23 mouse cellular contexts compared by ENCODE assay signal in genomic region chr7:28881199-28881598, GRCm38 (mm10). TPM values are rescaled to one million over a fixed set of nuclear protein-coding genes. Genes with fewer than 3 reads are reported as not detected.
DNase-seq lines count a peak whose midpoint lies in the region; ATAC-seq lines count a peak whose summit lies in the region.
"Had no signal": no experiment of that assay in that cellular context is flagged by ENCODE, and none has a peak within 500 bp of the region (broad histone marks: within the 10 kb centered on the region; RNA-seq: fewer than 3 reads in every experiment).

Gene Capn12 (plus strand): TSS chr7:28881422.

- WGBS in forebrain, embryonic 10.5 days: 42% methylated on average over 13 of the region's 13 CpGs
- WGBS in forebrain, embryonic 12.5 days: 39% methylated on average over 13 of the region's 13 CpGs
- WGBS in kidney, embryonic 16.5 days: 25% methylated on average over 13 of the region's 13 CpGs

- H3K27me3 ChIP-seq in forebrain, embryonic 10.5 days (ENCODE audit: poor library complexity, severe bottlenecking): peaks cover 4% of the 10 kb centered on the region
- H3K27me3 ChIP-seq in forebrain, embryonic 12.5 days: peaks cover 2% of the 10 kb centered on the region; the same call in 1 of the 2 replicates
- no peaks in the 10 kb centered on the region for H3K27me3 ChIP-seq in kidney, embryonic 16.5 days (ENCODE audit: insufficient read depth, low read length)
- H3K27me3 ChIP-seq: embryonic facial prominence, embryonic 12.5 days had no signal

- DNase-seq in forebrain, embryonic 10.5 days (ENCODE audit: extremely low spot score, low spot score): no peak
- DNase-seq in kidney, adult 18-20 months: no peak
- DNase-seq in thymus, postnatal 14 days: peak; percentile 61
- DNase-seq in embryo, embryonic 9.5 days (ENCODE audit: extremely low spot score): no peak
- no peak for DNase-seq in adipocyte (ENCODE audit: low spot score)
- DNase-seq: cerebellum, adult 8-10 months; heart, postnatal 14 days; kidney, adult 2 months; kidney, postnatal 36 days; liver, embryonic 13.5 days; right cerebral cortex, postnatal 14 days had no signal

- no peak within 1 kb of the TSS for H3K9ac ChIP-seq in forebrain, embryonic 12.5 days
- no peak within 1 kb of the TSS for H3K9ac ChIP-seq in kidney, embryonic 16.5 days (replicated peaks; ENCODE audit: low read length)
- H3K9ac ChIP-seq: embryonic facial prominence, embryonic 12.5 days; heart, embryonic 12.5 days; limb, embryonic 12.5 days; liver, embryonic 13.5 days; lung, embryonic 15.5 days had no signal

- H3K4me2 ChIP-seq in forebrain, embryonic 12.5 days: no peak within 1 kb of the TSS
- no peak within 1 kb of the TSS for H3K4me2 ChIP-seq in kidney, embryonic 16.5 days (replicated peaks; ENCODE audit: low read depth, low read length)
- H3K4me2 ChIP-seq: embryonic facial prominence, embryonic 12.5 days; heart, embryonic 12.5 days; limb, embryonic 12.5 days; liver, embryonic 13.5 days; lung, embryonic 15.5 days had no signal

- peak within 1 kb of the TSS; percentile 51 for H3K27ac ChIP-seq in forebrain, embryonic 10.5 days
- no peak within 1 kb of the TSS for H3K27ac ChIP-seq in forebrain, embryonic 12.5 days
- no peak within 1 kb of the TSS for H3K27ac ChIP-seq in kidney, embryonic 16.5 days (ENCODE audit: low read length)
- H3K27ac ChIP-seq in brown adipose tissue, adult 24 weeks (replicated peaks; ENCODE audit: low read depth, low read length): peak within 1 kb of the TSS; percentile 28
- H3K27ac ChIP-seq: embryonic facial prominence, embryonic 12.5 days; limb, embryonic 12.5 days; liver, embryonic 13.5 days; lung, embryonic 15.5 days had no signal

- H3K9me3 ChIP-seq in forebrain, embryonic 10.5 days: no peaks in the 10 kb centered on the region
- H3K9me3 ChIP-seq in forebrain, embryonic 12.5 days: no peaks in the 10 kb centered on the region
- H3K9me3 ChIP-seq in kidney, embryonic 16.5 days (ENCODE audit: low read length): no peaks in the 10 kb centered on the region
- H3K9me3 ChIP-seq: embryonic facial prominence, embryonic 12.5 days; G1E; heart, embryonic 12.5 days; limb, embryonic 12.5 days; liver, embryonic 13.5 days; lung, embryonic 15.5 days had no signal

- H3K36me3 ChIP-seq in forebrain, embryonic 10.5 days (replicated peaks): no peaks in the 10 kb centered on the region
- no peaks in the 10 kb centered on the region for H3K36me3 ChIP-seq in forebrain, embryonic 12.5 days (replicated peaks)
- no peaks in the 10 kb centered on the region for H3K36me3 ChIP-seq in kidney, embryonic 16.5 days (ENCODE audit: insufficient read depth, low read length)
- H3K36me3 ChIP-seq: embryonic facial prominence, embryonic 12.5 days; G1E; heart, embryonic 12.5 days; limb, embryonic 12.5 days; liver, embryonic 13.5 days; lung, embryonic 15.5 days had no signal

- peaks cover 15% of the 10 kb centered on the region for H3K4me1 ChIP-seq in forebrain, embryonic 10.5 days
- 0 out of 2 replicates have a peak, but pooled peaks cover 4% of the 10 kb centered on the region for H3K4me1 ChIP-seq in forebrain, embryonic 12.5 days
- H3K4me1 ChIP-seq in kidney, embryonic 16.5 days (ENCODE audit: insufficient read depth, low read length): peaks cover 6% of the 10 kb centered on the region
- peaks cover 4% of the 10 kb centered on the region; the same call in 1 of the 2 replicates for H3K4me1 ChIP-seq in brown adipose tissue, adult 24 weeks (ENCODE audit: control insufficient read depth, insufficient read depth, insufficient read length, low read length)
- H3K4me1 ChIP-seq: heart, embryonic 12.5 days had no signal

- ATAC-seq in forebrain, embryonic 12.5 days (ENCODE audit: low FRiP score): no peak
- ATAC-seq in kidney, embryonic 16.5 days (ENCODE audit: low FRiP score, low TSS enrichment): peak; percentile 65; the same call in 1 of the 2 replicates
- ATAC-seq: CD4-positive, CD25-positive, alpha-beta regulatory T cell, adult 4 months; forebrain, embryonic 16.5 days; hindbrain, embryonic 16.5 days had no signal

- no peak within 1 kb of the TSS for H3K4me3 ChIP-seq in forebrain, embryonic 10.5 days
- H3K4me3 ChIP-seq in forebrain, embryonic 12.5 days (replicated peaks): no peak within 1 kb of the TSS
- no peak within 1 kb of the TSS for H3K4me3 ChIP-seq in kidney, embryonic 16.5 days (ENCODE audit: low read length)
- H3K4me3 ChIP-seq in brown adipose tissue, adult 24 weeks (ENCODE audit: insufficient read depth, low read depth, low read length): peak within 1 kb of the TSS; percentile 29
- H3K4me3 ChIP-seq: embryonic facial prominence, embryonic 12.5 days; erythroblast, embryonic 14.5 days; heart, embryonic 12.5 days; limb, embryonic 12.5 days; liver, embryonic 13.5 days; lung, embryonic 15.5 days had no signal

RNA-seq across cellular contexts. Expression of gene Capn12, which starts in this region (rescaled TPM):
- 0.21 and 0.43 TPM in 2 replicates for polyA plus RNA-seq in forebrain, embryonic 10.5 days (2016; fragmentation: Nextera tagmentation; extraction: Ambion mirVana)
- 0.24 and 0.57 TPM in 2 replicates for polyA plus RNA-seq in forebrain, embryonic 12.5 days (2016; fragmentation: Nextera tagmentation; extraction: Ambion mirVana)
- 0.59 and 0.74 TPM in 2 replicates for polyA plus RNA-seq in kidney, embryonic 16.5 days (2015; fragmentation: Nextera tagmentation; extraction: Ambion mirVana)
- 0.63 and 0.71 TPM in 2 replicates for polyA plus RNA-seq in brown adipose tissue, adult 24 weeks (2012; ENCODE audit: insufficient read depth, insufficient read length, missing spikeins)
- polyA plus RNA-seq: CD4-positive, CD25-positive, alpha-beta regulatory T cell, adult 4 months; erythroblast, embryonic 14.5 days had no signal

Comparison
In these comparisons a context has a peak if more than half of its experiments do, and no peak if none do; other contexts are left out.
1. H3K27ac ChIP-seq: peak in forebrain, embryonic 10.5 days (single experiment) and brown adipose tissue, adult 24 weeks (single experiment); none in forebrain, embryonic 12.5 days (single experiment) and kidney, embryonic 16.5 days (single experiment).
2. Peak in ATAC-seq in kidney, embryonic 16.5 days; RNA of the gene not detected or under 1 TPM.